Mouse (Mus musculus) forebrain, embryonic 14.5 days (tissue): ENCODE data around the gene Amer1. TPM values are rescaled to one million over a fixed set of nuclear protein-coding genes. Genes with fewer than 3 reads are reported as not detected.

Experiments used
- ATAC-seq: fragments of 200-750 bp; cut with Nextera tagmentation; 2 replicates; pipeline ENCODE4 v1.8.0; 2017; ENCODE audit warnings: mild to moderate bottlenecking, moderate library complexity
- DNase-seq: peaks from one replicate; pipeline ENCODE4 v3.0.0-alpha.2; 2015; ENCODE audit warnings: low spot score
- H3K27ac ChIP-seq: fragments of 300-500 bp; sonication (generic); 2 replicates; pipeline ENCODE4 v1.5.1; 2014; ENCODE audit warnings: low read depth, mild to moderate bottlenecking, control low read depth, low read length, moderate library complexity
- H3K27me3 ChIP-seq: fragments of 300-500 bp; sonication (generic); replicated peaks from 2 replicates; pipeline ENCODE4 v1.6.1; 2014; ENCODE audit warnings: low read length, control low read depth, mixed read lengths; ENCODE audit not compliant: control insufficient read depth, insufficient read depth
- H3K36me3 ChIP-seq: fragments of 300-500 bp; sonication (generic); 2 replicates; pipeline ENCODE4 v1.6.1; 2014; ENCODE audit warnings: low read length, control low read depth; ENCODE audit not compliant: control insufficient read depth, insufficient read depth
- H3K4me1 ChIP-seq: fragments of 300-500 bp; sonication (generic); 2 replicates; pipeline ENCODE4 v1.6.1; 2014; ENCODE audit warnings: antibody characterized with exemption, low read length, control low read depth; ENCODE audit not compliant: control insufficient read depth, insufficient read depth
- H3K4me2 ChIP-seq: fragments of 300-500 bp; sonication (generic); 2 replicates; pipeline ENCODE4 v1.6.1; 2014; ENCODE audit warnings: mild to moderate bottlenecking, control low read depth, low read length
- H3K4me3 ChIP-seq: fragments of 300-500 bp; sonication (generic); 2 replicates; pipeline ENCODE4 v1.5.1; 2014; ENCODE audit warnings: low read depth, low read length, control low read depth
- H3K9ac ChIP-seq: fragments of 300-500 bp; sonication (generic); 2 replicates; pipeline ENCODE4 v1.6.1; 2014; ENCODE audit warnings: mild to moderate bottlenecking, low read length, control low read depth, moderate library complexity
- H3K9me3 ChIP-seq: fragments of 300-500 bp; sonication (generic); replicated peaks from 2 replicates; pipeline ENCODE4 v1.6.1; 2016; ENCODE audit warnings: low read length, control low read depth, mixed read lengths; ENCODE audit not compliant: control insufficient read depth
- WGBS: fragments of 180-500 bp; shearing (Covaris S2); extraction: QIAGEN DNeasy Blood & Tissue Kit; methylation state at CpG from one replicate; pipeline ENCODE4 v1.1.7; 2014; 5-methylcytosine and 5-hydroxymethylcytosine counted together
- polyA plus RNA-seq: library from polyadenylated mRNA; unstranded; fragments of >200 nt; fragmentation: Nextera tagmentation; extraction: Ambion mirVana; gene quantifications from 2 replicates; pipeline ENCODE4 v1.2.1, GENCODE M21; 2014

The Amer1 gene
- polyA plus RNA-seq, result 6.9 and 9.4 TPM in 2 replicates

DNA sequence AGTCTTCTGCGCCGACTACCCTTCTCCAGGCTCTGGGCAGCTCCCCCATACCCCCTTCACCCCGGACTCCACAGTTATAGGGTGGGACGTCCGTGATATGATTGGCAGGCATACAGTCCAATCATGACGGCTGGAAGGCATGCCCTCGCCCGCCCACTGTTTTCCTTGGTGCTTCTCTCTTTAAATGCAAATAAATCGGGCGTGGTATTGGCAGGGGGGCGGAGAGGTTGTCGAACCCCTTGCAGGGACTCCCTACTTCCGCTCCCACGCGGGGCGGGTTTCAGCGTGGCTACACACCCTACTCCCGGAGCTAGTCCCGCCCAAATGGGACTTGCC lies at the start of gene Amer1:
TSS of gene Amer1 (minus strand) at position 97 of the 336 bp plus-strand sequence.
- Histone ChIP-seq H3K27me3 (no peaks in the 10 kb centered on the region), H3K27ac (peak within 1 kb of the TSS; percentile 76), H3K4me1 (0 out of 2 replicates have a peak, but pooled peaks cover 4% of the 10 kb centered on the region), H3K9me3 (no peaks in the 10 kb centered on the region), H3K36me3 (no peaks in the 10 kb centered on the region), H3K9ac (peak within 1 kb of the TSS; percentile 70), H3K4me3 (peak within 1 kb of the TSS; percentile 50), H3K4me2 (peak within 1 kb of the TSS; percentile 57)
- DNase-seq (peak; percentile 92), ATAC-seq (peak; percentile 97)
- 29% methylated on average over 19 of the region's 19 CpGs for WGBS

DNA sequence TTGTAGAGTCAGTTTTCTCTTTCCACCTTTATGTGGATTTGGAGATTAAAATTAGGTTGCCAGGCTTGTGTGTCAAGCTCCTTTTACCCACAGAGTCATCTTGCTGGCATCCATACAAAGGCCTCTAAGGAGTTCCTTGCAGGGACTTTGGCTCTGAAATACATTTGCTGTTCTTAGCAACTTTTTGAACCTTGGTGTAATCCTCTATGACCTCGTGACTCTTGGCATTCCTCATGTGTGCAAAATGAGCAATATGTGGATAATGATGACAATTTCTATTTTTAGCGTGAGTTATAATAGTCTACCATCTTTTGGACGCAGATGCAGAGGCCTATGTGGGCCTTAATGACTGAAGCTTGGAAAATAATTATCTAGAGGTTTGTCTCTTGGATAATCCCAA lies 12.5 kb upstream of the Amer1 start:
- 63% methylated on average over 3 of the region's 3 CpGs for WGBS
- H3K27me3 ChIP-seq, result no peaks in the 10 kb centered on the region
- no peak overlapping the region for H3K4me3 ChIP-seq
- H3K27ac ChIP-seq, result no peak overlapping the region
- no peak overlapping the region for H3K4me2 ChIP-seq
- H3K36me3 ChIP-seq, result no peaks in the 10 kb centered on the region
- no peaks in the 10 kb centered on the region for H3K9me3 ChIP-seq
- no peaks in the 10 kb centered on the region for H3K4me1 ChIP-seq
- no peak for ATAC-seq
- no peak overlapping the region for H3K9ac ChIP-seq
- DNase-seq, result no peak

DNA sequence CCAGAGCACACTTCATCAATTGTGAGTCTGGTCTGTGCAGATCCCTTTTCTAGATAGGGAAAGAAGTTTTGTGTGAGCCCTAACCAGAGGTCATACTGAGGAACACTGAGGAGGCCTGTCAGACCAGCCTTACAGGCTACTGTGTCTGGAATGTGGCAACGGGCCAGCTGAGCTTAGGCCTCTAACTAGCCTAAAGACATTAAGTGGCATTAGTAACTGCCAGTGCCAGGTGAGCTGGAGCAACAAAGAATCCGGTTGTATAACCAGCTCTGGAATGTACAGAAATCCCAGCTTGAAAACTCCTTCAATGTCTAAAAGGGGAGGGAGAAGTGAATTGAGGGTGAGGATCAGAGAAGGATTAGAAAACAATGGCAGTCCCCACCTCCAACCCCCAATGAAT lies 1.2 kb upstream of the Amer1 start:
- Histone ChIP-seq H3K4me2 (no peak overlapping the region), H3K9ac (no peak overlapping the region), H3K9me3 (no peaks in the 10 kb centered on the region), H3K36me3 (no peaks in the 10 kb centered on the region), H3K4me3 (no peak overlapping the region), H3K27ac (no peak overlapping the region), H3K4me1 (0 out of 2 replicates have a peak, but pooled peaks cover 4% of the 10 kb centered on the region), H3K27me3 (no peaks in the 10 kb centered on the region)
- no peak for ATAC-seq
- no peak for DNase-seq
- 68% methylated on average over 2 of the region's 2 CpGs for WGBS

GRCm38 (mm10) chrX:95445141-95445540 lies 469 bp upstream of the Amer1 start:
- H3K27ac ChIP-seq, result no peak overlapping the region
- WGBS, result 56% methylated on average over 3 of the region's 3 CpGs

DNA sequence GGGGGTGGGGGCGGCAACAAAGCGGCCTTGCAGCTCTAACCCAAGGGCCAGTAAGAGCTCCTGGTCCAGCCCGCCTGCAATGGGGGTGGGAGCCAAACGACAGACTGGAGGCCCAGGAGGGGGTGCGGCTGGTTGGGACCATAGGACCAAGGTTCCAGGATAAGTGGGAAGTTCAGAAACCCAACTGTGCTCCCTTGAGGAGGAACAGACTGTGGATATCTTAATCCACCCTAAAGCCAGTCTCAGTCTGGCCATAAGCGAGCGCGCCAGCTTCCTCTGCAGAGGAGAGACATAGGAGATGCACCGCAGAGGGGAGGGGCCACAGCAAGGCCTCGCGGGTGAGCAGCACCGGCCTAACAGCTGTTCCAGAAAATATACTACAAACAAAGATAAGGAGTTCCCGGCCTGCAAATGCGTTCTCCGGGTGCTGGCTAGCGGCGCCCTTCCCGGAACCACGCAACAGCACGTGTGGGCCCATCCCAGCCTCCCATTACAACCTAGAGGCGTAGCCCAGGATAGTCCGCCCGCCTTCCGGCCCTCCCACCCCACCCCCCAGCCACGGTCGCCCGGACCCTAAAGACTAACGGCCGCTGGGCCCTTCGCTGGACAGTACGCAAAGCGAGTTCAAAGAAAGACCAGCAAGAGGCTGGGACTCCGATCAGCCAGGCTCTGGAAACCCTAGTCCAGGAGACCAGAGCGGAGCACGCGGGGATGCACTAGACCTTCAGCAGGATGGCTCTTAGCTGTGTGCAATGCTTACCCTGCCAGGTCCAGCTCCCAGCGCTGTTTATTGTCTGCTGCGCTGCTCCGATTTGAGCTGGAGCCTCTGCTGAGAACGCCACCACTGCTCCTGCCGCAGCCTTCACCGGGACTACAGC lies 535 bp downstream of the Amer1 start:
- Histone ChIP-seq H3K36me3 (no peaks in the 10 kb centered on the region), H3K27ac (peak overlapping the region; percentile 76), H3K4me2 (peak overlapping the region; percentile 57), H3K9me3 (no peaks in the 10 kb centered on the region), H3K9ac (peak overlapping the region; percentile 70), H3K4me3 (peak overlapping the region; percentile 50), H3K4me1 (0 out of 2 replicates have a peak, but pooled peaks cover 4% of the 10 kb centered on the region), H3K27me3 (no peaks in the 10 kb centered on the region)
- DNase-seq (peak; percentile 51), ATAC-seq (peak; percentile 81)
- 30% methylated on average over 42 of the region's 42 CpGs for WGBS

More at GRCm38 (mm10) chrX:95445141-95445540, 469 bp upstream of the Amer1 start:
- Histone ChIP-seq H3K9me3 (no peaks in the 10 kb centered on the region), H3K27me3 (no peaks in the 10 kb centered on the region), H3K4me2 (peak overlapping the region; percentile 57), H3K4me1 (0 out of 2 replicates have a peak, but pooled peaks cover 4% of the 10 kb centered on the region), H3K4me3 (peak overlapping the region; percentile 50), H3K9ac (peak overlapping the region; percentile 25; the same call in 1 of the 2 replicates), H3K36me3 (no peaks in the 10 kb centered on the region)
- no peak for ATAC-seq
- DNase-seq, result no peak

DNA sequence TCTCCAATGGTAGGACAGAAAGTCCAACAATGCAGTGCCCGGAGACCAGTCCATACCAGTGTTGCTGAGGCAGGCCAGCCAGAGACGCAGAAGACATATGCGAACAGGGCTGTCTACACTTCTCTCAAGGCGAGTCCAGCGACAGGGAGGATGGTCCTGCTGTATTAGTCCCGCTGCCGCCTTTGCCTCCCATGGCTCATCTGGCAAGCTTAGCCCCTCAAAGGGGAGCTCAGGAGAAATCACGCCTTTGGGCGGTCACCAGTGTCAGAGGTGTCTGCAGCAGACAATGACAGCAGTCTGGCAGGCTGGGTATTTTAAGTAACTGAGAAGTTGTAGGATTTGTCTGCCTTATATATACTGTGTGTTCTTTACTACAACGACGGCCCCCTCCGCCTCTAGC lies 1.3 kb downstream of the Amer1 start:
- H3K4me2 ChIP-seq, result peak overlapping the region; percentile 57
- no peaks in the 10 kb centered on the region for H3K36me3 ChIP-seq
- 0 out of 2 replicates have a peak overlapping the region, but pooled peaks have one; percentile 76 for H3K27ac ChIP-seq
- 0 out of 2 replicates have a peak, but pooled peaks cover 4% of the 10 kb centered on the region for H3K4me1 ChIP-seq
- no peaks in the 10 kb centered on the region for H3K9me3 ChIP-seq
- DNase-seq, result peak; percentile 14
- WGBS, result 47% methylated on average over 12 of the region's 12 CpGs
- H3K9ac ChIP-seq, result peak overlapping the region; percentile 70
- H3K27me3 ChIP-seq, result no peaks in the 10 kb centered on the region
- peak overlapping the region; percentile 50 for H3K4me3 ChIP-seq
- peak; percentile 4; the same call in 1 of the 2 replicates for ATAC-seq

DNA sequence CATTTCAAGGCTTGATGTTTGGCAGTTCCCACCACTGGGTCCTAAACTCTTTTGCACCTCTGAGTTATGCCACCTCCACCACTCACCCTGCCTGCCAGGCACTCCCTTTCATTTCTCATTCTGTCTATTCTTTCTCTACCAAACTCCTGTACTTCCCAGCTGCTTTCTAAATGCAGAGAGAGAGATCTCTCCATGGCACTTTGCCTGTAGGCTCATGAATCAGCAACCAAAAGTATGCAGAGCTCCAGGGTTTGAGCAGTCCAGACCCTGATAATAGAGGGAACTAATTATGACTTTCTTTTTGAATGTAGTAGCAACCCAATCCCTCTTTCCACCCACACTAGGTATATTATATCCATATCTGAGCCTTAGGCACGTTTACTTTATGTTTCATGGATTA lies 2.4 kb downstream of the Amer1 start:
- Histone ChIP-seq H3K27ac (no peak overlapping the region), H3K9ac (no peak overlapping the region), H3K9me3 (no peaks in the 10 kb centered on the region), H3K4me3 (no peak overlapping the region), H3K4me2 (peak overlapping the region; percentile 57), H3K36me3 (no peaks in the 10 kb centered on the region), H3K27me3 (no peaks in the 10 kb centered on the region), H3K4me1 (0 out of 2 replicates have a peak, but pooled peaks cover 4% of the 10 kb centered on the region)
- no peak for ATAC-seq
- DNase-seq, result no peak
- WGBS, result 34% methylated on average over 1 of the region's 1 CpGs

GRCm38 (mm10) chrX:95441290-95441689 lies 3.4 kb downstream of the Amer1 start:
- H3K4me1 ChIP-seq, result 0 out of 2 replicates have a peak, but pooled peaks cover 4% of the 10 kb centered on the region
- no peaks in the 10 kb centered on the region for H3K9me3 ChIP-seq
- ATAC-seq, result no peak
- H3K27me3 ChIP-seq, result no peaks in the 10 kb centered on the region
- H3K4me3 ChIP-seq, result no peak overlapping the region
- H3K4me2 ChIP-seq, result no peak overlapping the region
- H3K36me3 ChIP-seq, result no peaks in the 10 kb centered on the region
- no peak overlapping the region for H3K9ac ChIP-seq
- no peak overlapping the region for H3K27ac ChIP-seq
- no peak for DNase-seq

DNA sequence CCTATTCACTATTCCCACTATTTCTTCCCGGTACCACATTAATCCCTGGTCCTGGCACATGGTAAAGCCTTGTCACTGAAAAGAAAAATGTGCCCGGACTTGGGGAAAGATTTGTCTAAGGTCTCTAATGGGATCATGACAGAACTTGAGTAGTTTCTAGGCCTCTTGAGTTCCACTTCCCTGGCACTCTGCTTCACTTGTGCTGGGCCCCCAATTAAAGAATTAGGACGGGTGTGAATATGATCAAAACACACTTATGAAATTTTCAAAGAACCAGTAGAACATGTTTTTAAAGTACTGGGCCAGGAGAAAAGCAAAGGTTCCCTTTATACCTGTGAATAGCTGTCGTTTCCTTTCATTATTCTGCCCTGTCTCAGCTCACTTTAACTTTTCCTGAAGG lies 6.2 kb downstream of the Amer1 start:
- DNase-seq (no peak), ATAC-seq (no peak)
- Histone ChIP-seq H3K27ac (no peak overlapping the region), H3K36me3 (no peaks in the 10 kb centered on the region), H3K4me2 (no peak overlapping the region), H3K9ac (no peak overlapping the region), H3K4me3 (no peak overlapping the region), H3K4me1 (0 out of 2 replicates have a peak, but pooled peaks cover 4% of the 10 kb centered on the region), H3K9me3 (no peaks in the 10 kb centered on the region), H3K27me3 (no peaks in the 10 kb centered on the region)
- WGBS, result 73% methylated on average over 4 of the region's 4 CpGs
